Comparison of ENCODE assay signal across 14 mouse cellular contexts in the genomic region with DNA sequence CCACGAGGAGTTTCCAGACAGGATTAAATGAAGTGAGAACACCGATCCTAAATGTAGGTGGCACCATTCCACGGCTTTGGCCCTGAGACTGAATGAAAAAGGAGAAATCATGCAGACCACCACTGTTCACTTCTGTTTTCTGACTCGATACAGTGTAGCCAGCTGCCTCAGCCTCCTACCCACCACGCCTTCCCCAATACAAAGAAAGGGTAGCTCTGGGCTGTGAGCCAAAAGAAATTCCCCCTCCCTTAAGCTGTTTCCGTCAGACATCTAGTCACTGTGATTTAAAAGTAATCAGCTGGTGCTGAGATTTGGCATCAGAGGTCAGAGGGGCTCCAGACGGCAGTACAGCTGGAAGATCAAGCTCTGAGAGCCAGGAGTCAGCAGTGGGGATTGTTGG. TPM values are rescaled to one million over a fixed set of nuclear protein-coding genes. Genes with fewer than 3 reads are reported as not detected.
DNase-seq lines count a peak whose midpoint lies in the region; ATAC-seq and TF ChIP-seq lines count a peak whose summit lies in the region.
"Had no signal": no experiment of that assay in that cellular context is flagged by ENCODE, and none has a peak within 500 bp of the region (broad histone marks: within the 10 kb centered on the region; RNA-seq: fewer than 3 reads in every experiment).

No protein-coding gene starts in this region.

- H3K4me3 ChIP-seq in heart, embryonic 16.5 days (ENCODE audit: low read length): no peak overlapping the region
- H3K4me3 ChIP-seq in lung, embryonic 16.5 days (ENCODE audit: low read length): no peak overlapping the region
- no peak overlapping the region for H3K4me3 ChIP-seq in forebrain, postnatal 0 days (ENCODE audit: low read depth, low read length)
- H3K4me3 ChIP-seq: gastrocnemius, adult 2 months; layer of hippocampus, adult 2 months had no signal

- no peaks in the 10 kb centered on the region for H3K27me3 ChIP-seq in heart, embryonic 16.5 days (ENCODE audit: control insufficient read depth, insufficient read depth, low read length)
- H3K27me3 ChIP-seq in lung, embryonic 16.5 days (ENCODE audit: control insufficient read depth, insufficient read depth, low read depth, low read length): no peaks in the 10 kb centered on the region
- H3K27me3 ChIP-seq in forebrain, postnatal 0 days (ENCODE audit: insufficient read depth, low read length): no peaks in the 10 kb centered on the region

- peak; percentile 65 for ATAC-seq in heart, embryonic 16.5 days (replicated peaks; ENCODE audit: extremely low read depth, insufficient read depth, low FRiP score)
- peak; percentile 81 for ATAC-seq in lung, embryonic 16.5 days (ENCODE audit: low read depth)
- ATAC-seq in forebrain, postnatal 0 days: peak; percentile 38
- ATAC-seq: inflammation-experienced regulatory T-cells, adult 6 months had no signal

- H3K4me1 ChIP-seq in heart, embryonic 16.5 days (ENCODE audit: control insufficient read depth, insufficient read depth, low read length): peaks cover 7% of the 10 kb centered on the region
- H3K4me1 ChIP-seq in lung, embryonic 16.5 days (replicated peaks; ENCODE audit: control insufficient read depth, insufficient read depth, low read length): peaks cover 10% of the 10 kb centered on the region
- no peaks in the 10 kb centered on the region for H3K4me1 ChIP-seq in forebrain, postnatal 0 days (ENCODE audit: insufficient read depth)

- no peak overlapping the region for H3K4me2 ChIP-seq in heart, embryonic 16.5 days (ENCODE audit: low read depth, low read length)
- H3K4me2 ChIP-seq in lung, embryonic 16.5 days (ENCODE audit: low read depth, low read length): no peak overlapping the region
- H3K4me2 ChIP-seq in forebrain, postnatal 0 days (ENCODE audit: low read depth): no peak overlapping the region

- 30% methylated on average over 7 of the region's 7 CpGs for whole genome bisulfite sequencing in heart, embryonic 16.5 days
- 22% methylated on average over 7 of the region's 7 CpGs for WGBS in lung, embryonic 16.5 days
- 19% methylated on average over 7 of the region's 7 CpGs for WGBS in forebrain, postnatal 0 days

- peak; percentile 16 for DNase-seq in embryo, embryonic 10.5 days (ENCODE audit: low spot score)
- no peak for DNase-seq in embryo, embryonic 10 days (ENCODE audit: low spot score)
- DNase-seq in heart, adult 8-10 months (ENCODE audit: low spot score): no peak
- no peak for DNase-seq in lung, postnatal 4 days
- DNase-seq in forebrain, postnatal 0 days: no peak
- DNase-seq in layer of hippocampus, postnatal 10 days (ENCODE audit: low spot score in 2 of 2): no peak
- DNase-seq: cerebellum, adult 9-11 months; gastrocnemius, adult 2 months; liver; right cerebral cortex, postnatal 14 days had no signal

- no peaks in the 10 kb centered on the region for H3K36me3 ChIP-seq in heart, embryonic 16.5 days (ENCODE audit: control insufficient read depth, insufficient read depth)
- no peaks in the 10 kb centered on the region for H3K36me3 ChIP-seq in lung, embryonic 16.5 days (ENCODE audit: control insufficient read depth, insufficient read depth, low read length)
- no peaks in the 10 kb centered on the region for H3K36me3 ChIP-seq in forebrain, postnatal 0 days (ENCODE audit: insufficient read depth)

- no peak overlapping the region for H3K27ac ChIP-seq in heart, embryonic 16.5 days (ENCODE audit: low read length)
- peak overlapping the region; percentile 27; the same call in 1 of the 2 replicates for H3K27ac ChIP-seq in lung, embryonic 16.5 days (ENCODE audit: low read length)
- H3K27ac ChIP-seq in forebrain, postnatal 0 days (ENCODE audit: low read depth, low read length): no peak overlapping the region
- H3K27ac ChIP-seq: gastrocnemius, adult 2 months; layer of hippocampus, adult 2 months had no signal

- H3K9ac ChIP-seq in heart, embryonic 16.5 days (ENCODE audit: low read length): no peak overlapping the region
- H3K9ac ChIP-seq in lung, embryonic 16.5 days (ENCODE audit: low read length): no peak overlapping the region
- no peak overlapping the region for H3K9ac ChIP-seq in forebrain, postnatal 0 days

- H3K9me3 ChIP-seq in heart, embryonic 16.5 days (replicated peaks; ENCODE audit: control insufficient read depth, low read length): no peaks in the 10 kb centered on the region; the same call in 1 of the 2 replicates
- no peaks in the 10 kb centered on the region for H3K9me3 ChIP-seq in lung, embryonic 16.5 days (ENCODE audit: control insufficient read depth, low read length)
- H3K9me3 ChIP-seq in forebrain, postnatal 0 days (ENCODE audit: low read length): no peaks in the 10 kb centered on the region

- no peak for TF ChIP-seq CTCF in forebrain, postnatal 0 days (IDR thresholded peaks at IDR 0.05; ENCODE audit: low read depth)

RNA-seq across cellular contexts. Expression of a gene that starts 10.2 kb away (rescaled TPM):
- polyA plus RNA-seq in heart, embryonic 16.5 days (2015; fragmentation: Nextera tagmentation; extraction: Ambion mirVana): 63.0 and 64.3 TPM in 2 replicates
- 100 to 1,000 TPM; 200 to 214 (median 203) TPM for total RNA-seq in heart, adult 8-10 months (2022)
- 63.4 and 65.6 TPM in 2 replicates for polyA plus RNA-seq in lung, embryonic 16.5 days (2015; fragmentation: Nextera tagmentation; extraction: Ambion mirVana)
- total RNA-seq in forebrain, postnatal 0 days (2014; rRNA removed): 44.9 and 49.1 TPM in 2 replicates
- 30.7 and 35.6 TPM in 2 replicates for polyA plus RNA-seq in forebrain, postnatal 0 days (2015; fragmentation: Nextera tagmentation; extraction: Ambion mirVana)
- total RNA-seq in layer of hippocampus, postnatal 10 days (2021): 10 to 100 TPM; 36.3 to 37.2 TPM
